Mouse (Mus musculus) regulatory T cell (primary cell): ENCODE results near the gene Arhgap33.

Experiments used
- in situ Hi-C: fragments of 300-600 bp; cut with MboI, MseI; formaldehyde crosslinking; loops from one replicate; pipeline ENCODE4 v1.15.1; 2025; ENCODE audit warnings: high pct_unique_total_duplicates

The Arhgap33 gene

DNA sequence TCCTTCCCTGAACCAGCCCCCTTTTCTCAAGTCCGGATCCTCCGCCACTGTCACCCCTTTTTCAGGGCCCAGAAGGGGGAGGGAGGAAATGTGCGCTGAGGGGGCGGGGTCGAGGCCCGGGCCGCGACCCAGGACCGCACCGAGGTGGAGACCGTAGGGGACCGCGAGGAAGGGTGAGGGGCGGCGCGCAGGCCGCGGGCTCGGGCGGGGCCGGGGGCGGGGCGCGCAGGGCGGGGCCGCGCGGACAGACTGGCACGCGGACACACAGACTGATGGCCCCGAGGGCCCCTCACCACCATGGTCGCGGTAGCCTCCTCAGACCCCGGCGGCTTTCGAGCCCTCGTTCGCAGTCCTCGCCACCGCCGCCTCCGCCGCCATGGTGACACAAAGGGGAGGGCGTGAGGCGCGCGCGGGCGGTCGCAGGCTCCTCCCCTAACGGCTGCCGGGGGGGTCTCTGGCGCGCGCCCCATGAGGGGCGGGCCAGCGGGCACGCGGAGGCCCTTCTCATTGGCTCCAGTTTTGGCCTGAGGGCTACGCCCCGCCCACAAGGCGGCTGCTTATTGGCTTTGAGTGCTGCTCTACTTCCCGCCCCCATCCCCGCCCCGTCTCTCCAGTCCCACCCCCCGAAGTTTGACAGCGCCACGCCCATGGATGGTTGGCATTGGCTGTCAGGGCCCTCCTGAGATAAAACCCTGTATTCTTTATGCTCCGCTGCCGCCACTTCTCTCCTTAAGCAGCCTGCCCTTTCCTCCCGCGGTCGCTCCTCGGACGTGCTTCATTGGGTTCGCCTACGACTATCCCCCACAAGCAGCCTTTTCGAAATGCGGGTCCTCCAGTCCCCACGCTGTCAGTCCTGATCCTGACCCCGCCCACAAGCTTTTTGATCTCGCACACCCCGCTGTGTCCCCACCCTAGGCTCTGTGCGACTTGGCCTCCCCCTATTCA lies at the start of gene Arhgap33:
Arhgap33 (minus strand) TSS at position 428 of the 945 bp plus-strand sequence.
- in situ Hi-C loops = no loop called here

DNA sequence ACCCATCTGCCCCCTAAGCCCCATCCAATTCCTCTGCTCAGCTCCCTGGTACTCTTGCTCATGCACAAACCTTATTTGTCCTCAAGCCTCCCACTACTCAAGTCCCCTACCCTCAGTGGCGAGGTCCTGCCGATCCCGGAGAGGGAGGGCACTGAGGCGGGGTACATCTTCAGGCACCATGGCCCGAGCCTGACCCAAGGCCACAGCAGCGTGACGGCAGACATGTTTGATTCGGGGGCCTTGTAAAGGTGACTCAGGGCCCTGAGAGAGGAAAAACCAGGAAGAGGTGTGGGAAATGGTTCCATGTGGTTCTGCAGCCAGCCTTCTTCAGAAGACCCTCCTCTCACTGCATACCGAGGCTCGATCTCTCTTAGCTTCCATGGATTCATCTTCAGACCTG lies 49.5 kb upstream of the Arhgap33 start:
- in situ Hi-C loops = no loop called here

DNA sequence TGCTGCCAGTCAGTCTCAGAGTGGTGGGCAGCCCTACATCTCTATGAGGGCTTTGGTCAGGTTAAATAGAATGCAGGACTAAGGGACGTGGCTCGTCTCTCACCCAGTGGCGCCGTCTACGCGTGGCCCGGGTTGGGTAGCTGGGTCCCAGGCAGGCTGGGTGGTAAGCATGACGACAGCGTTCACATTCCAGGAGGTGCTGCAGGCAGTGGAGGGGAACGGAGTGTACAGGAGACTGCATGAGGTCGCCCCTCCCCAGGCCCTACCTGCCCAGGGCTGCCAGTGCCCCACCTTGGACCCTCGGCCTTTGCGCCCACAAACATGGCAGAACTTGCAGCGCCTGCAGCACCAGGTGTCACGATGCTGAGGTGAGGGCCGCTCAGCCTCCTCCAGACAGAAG lies 46.7 kb upstream of the Arhgap33 start:
- in situ Hi-C loops = no loop called here

DNA sequence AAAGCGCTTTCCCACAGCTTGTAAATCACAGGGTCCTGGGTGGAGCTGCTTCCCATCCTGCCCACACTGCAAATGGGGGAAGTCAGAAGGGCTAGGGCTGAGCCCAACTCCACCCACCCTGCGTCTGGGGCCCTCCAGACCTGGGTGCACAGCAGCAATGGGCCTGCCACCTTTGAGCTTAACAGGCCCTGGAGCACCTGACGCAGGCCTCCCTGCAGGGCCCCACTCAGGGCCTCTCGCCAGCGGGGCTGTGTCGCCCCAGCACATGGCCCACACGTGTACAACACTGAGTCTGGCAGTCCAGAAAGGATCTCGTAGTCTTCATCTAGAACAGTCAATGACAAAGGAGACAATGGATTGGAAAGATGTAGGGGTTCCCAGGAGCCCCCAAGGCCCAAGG lies 45.1 kb upstream of the Arhgap33 start:
- in situ Hi-C loops = no loop called here

DNA sequence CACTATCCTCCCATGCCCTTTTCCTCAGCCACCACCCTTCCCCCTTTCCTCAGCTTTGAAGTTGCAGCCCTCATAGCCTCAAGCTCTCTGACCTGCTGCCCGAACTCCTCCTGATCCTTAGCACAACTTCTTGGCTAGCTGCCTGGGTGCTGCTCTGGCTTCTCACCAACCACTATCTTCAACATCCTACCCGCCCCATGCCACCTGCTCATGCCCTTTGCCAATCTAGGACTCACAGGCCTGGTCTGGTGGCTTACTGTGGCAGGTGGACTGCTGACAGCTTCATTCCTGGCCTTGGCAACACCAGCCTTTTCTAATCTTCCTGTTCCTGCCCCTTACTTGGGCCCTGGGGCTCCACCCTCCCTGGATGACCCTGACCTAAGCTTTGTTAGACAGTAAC lies 38.1 kb upstream of the Arhgap33 start:
- in situ Hi-C loops = no loop called here

DNA sequence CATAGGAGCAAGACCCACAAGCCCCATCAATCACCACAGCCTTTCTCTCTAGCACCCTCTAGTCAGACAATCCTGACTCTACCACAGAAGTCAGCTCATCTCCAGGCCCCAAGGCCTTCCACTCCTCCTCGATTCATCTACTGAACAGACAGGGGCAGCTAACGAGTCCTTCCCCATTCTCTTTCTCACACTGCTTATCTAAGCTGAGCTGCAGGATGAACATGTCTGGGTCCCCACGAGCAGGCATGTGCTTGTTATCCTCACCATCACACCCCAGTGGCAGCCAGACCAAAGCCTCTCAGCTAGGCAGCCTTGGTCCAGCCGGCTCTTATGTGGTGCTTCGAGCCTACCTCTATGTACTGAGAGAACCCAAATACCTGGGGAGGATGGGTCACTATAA lies 37.5 kb upstream of the Arhgap33 start:
- in situ Hi-C loops = no loop called here

DNA sequence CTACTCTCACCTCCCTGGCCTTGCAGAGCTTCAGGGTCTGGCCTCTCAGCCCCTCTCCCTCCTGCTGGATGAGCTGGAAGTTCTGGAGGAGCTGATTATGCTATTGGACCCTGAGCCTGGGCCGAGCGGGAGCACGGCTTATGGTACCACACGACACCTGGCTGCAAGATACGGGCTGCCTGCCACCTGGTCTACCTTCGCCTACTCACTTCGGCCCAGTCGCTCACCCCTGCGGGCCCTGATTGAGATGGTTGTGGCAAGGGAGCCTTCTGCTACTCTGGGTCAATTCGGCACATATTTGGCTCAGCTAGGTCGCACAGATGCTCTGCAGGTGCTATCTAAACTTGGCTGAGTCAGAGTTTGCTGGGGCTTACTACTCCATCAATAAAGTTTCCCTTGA lies 32.7 kb upstream of the Arhgap33 start:
- in situ Hi-C loops = no loop called here

DNA sequence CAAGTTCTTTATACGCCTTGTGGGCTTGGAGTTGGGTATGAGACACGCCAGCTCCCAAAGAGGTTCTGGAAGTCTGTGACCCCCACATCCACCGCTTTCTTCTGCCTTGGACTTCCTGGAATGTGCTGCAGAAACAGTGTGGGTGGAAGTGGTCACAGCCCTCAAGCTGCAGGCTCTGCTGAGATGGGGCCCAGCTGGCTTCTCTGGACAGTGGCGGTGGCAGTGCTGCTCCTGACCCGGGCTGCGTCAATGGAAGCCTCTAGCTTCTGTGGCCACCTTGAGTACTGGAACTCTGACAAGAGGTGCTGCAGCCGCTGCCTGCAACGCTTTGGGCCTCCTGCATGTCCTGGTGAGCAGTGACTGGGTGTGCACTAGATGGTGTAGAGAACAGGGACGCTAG lies 31.2 kb upstream of the Arhgap33 start:
- in situ Hi-C loops = no loop called here

DNA sequence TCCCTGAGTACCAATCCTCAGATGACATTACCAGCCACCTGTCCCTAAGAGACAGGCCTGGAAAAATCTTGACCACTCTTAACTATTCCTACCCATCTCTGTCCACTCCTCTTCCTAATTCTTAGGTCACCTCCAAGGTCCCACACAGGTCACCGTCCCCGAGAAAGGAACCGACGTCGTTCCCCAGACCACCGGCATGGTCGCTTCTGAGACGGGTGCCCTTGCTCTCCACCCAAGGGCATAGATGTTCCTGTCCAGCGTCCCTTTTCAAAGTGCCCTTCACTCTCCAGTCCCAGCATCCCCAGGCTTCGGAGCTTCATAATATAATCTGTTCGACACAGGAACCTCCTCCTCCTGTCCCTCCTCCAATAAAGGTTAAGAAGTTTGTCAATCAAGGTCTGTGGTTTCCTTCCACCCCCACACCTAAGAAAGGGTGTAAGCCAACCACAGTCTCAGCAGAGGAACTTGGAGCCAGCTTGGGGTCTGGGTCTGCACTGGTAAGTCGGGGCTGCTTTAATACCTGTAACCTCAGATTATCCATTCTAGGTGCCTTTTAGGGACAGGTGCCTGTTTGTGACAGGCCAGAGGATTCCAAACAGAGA lies 30.2 kb upstream of the Arhgap33 start, which contains the start of gene Igflr1:
Igflr1 (plus strand) TSS at position 458 of the 602 bp plus-strand sequence.
- in situ Hi-C loops = no loop called here

DNA sequence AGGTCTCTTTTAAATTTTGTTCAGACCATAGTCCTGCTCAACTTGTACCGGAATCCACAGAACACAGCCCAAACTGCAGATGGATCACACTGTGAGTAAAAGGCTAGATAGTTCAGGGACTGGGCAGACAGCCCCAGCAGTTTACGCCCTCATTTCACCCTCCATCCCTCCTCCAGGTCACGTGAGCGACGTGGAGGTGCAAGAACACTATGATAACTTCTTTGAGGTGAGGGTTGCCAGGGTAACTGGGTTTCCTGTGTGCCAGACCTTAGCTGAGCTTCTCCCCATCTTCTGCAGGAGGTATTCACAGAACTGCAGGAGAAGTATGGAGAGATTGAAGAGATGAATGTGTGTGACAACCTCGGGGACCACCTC lies 29.0 kb upstream of the Arhgap33 start:
- in situ Hi-C loops = no loop called here

DNA sequence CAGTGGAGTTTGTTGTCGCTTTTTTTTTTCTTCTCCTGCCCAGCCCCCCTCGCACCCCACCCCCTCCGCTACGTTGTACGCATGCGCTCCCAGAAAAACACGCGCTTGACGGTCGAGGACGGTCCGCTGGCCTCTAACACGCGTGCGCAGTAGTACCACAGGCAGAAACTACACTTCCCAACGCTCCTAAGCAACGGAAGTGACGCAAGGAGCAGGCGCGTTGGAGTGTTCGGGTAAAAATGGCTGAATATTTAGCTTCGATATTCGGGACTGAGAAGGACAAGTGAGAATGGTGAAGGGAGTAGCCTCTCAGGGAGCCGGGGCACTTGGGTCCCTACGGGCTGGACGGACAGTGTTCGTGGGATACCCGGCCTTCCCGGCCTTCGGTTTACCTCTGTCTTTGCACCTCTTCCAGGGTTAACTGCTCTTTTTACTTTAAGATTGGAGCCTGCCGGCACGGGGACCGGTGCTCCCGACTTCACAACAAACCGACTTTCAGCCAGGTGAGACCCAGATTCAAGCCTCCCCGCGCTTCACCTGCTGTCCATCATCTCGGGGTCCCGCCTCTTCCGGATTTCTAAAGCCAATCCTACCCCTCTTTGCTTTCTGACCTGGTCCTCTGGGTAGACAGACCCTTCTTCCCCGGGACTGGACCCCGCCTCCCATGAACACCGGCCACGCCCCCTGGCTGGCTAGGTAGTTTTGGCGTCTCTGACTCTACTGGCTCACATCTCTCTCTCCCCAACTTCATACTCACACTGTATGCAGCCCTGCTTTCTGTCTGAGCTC lies 28.5 kb upstream of the Arhgap33 start, which contains the start of the genes U2af1l4, Gm49396 and Psenen:
U2af1l4 (plus strand) TSS at position 185 of the 789 bp plus-strand sequence.
Gm49396 (plus strand) TSS at position 228 of the 789 bp plus-strand sequence.
Psenen (minus strand) TSS at position 511 of the 789 bp plus-strand sequence.
- in situ Hi-C loops = no loop called here

DNA sequence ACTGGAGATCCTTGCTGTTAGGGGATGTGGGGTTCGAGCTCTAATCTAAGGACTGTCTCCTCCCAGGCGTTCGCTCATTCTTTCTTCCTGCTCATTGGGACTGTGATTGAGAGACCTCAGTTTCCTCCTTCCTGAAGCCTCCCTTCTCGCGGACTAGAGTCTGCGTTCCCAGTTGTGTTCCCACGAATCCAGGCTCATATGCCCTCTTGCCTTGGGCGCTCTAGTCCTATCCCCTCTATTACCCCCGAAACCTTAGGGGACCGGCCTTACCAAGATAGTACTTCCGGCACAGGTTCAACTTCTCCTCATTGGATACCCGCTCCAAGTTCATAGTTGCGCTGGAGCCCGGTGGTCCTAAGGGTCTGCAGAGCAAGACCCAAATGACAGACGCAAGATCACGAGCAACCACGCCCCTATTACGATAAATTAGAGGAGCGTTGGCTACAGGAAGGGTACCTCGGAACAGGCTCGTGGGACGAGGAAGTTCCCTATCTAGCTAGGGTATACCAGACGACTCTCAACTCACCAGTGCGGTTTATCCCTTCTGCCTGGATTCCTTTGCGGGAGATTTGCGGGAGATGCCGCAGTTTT lies 27.8 kb upstream of the Arhgap33 start:
- in situ Hi-C loops = no loop called here

DNA sequence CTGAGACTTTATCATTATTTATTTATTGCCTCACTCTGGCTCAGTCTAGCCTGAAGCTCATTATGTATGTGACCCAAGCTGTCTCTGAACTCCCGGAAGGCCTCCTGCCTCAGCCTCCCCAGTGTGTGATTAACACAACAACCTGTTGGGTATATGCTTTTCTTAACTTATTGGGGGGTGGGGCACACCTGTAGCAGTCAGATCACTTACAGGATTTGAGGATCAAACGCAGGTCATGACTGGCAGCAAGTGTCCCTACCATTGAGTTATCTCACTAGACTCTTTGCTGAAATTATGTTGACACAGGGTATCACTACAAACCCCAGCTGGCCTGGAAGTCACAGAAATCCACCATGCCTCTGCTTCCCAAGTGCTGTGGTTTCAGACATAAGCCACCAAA lies 25.4 kb upstream of the Arhgap33 start:
- in situ Hi-C loops = no loop called here

DNA sequence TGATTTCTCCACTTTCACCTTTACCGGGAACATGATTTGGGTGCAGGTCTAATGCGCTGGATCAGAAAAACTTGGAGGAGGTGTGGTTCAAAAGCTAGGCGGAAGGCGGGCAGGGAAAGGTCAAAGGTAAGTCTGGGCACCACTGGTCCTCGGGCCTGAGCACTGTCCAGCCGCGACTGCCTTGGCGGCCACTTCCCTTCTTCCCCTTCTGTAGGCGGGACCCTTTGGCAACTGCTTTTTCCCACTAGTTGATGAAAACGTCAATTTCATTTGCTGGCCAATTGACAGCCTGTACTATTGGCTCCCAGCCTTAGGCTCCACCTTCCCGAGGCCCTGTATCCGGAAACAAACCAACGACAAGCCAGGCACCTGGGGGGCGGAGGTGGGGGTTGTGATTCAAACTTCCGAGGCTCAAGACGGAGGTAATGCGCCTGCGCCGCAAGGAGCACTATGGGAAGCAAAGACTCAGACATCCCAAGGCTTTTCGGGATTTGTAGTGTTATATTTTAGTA lies 24.6 kb upstream of the Arhgap33 start, which contains the start of gene Lin37:
Lin37 (minus strand) TSS at position 396 of the 512 bp plus-strand sequence.
- in situ Hi-C loops = no loop called here

DNA sequence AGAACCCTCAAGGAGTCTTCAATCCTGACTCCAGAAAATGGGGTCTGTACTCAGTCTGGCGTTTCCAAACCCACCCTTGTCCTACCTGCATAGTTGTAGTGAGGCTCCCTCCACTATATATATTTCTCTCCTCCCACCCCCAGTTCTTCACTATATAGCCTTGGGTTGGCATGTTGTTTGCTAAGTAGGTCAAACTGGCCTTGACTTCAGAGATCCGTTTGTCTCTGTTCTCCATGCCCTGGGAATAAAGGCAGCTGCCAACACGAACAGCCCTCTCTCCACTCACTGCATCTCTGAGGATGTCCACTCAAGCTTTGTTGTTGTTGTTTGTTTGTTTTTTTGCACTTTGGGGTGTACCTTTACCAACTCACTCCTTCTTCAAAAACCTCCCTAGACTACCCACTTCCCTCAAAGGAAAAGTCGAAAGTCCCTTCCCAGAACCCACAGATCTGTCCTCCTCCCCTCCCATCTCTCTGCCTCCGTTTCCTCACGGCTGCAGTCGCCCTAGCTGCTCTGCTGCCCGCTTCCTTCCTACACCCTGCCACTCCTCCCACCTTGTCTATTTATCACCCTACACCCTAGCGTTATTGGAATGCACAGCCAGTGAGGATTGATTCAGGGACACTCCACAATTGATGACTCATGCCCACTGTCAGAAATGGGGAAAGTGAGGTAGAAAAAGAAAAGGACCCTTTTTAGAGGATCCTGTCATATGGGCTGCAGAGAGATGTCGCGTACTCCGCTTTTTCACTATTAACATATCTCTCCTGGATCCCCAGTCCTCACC lies 24.0 kb upstream of the Arhgap33 start:
- in situ Hi-C loops = no loop called here

DNA sequence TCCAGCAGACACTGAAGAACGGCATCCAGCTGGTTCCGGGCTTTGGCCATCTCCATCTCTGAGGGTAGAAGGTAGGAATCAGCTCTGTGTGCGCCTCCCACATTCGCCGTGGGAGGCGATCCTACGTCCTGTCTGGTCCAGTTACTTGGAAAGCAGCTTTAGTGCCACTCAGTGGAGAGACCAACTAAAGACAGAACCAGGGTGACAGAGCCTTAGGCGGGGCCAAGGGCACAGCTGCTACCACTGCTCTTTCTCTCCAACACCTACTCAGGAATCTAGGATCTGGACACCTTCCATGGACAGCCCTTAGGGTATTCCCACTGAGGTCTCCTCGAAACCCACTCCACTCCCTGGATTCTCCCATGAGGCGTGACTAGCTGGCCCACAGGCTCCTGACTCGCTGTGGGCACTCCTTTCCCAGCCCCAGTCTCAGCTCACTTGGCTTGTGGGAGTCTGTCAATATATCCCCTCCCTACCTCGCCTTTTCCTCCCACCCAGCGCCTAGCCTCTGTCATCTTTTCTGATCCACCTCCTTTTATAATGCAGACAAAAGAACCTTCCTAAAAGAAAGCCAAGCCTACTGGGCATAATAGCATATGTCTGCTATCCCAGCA lies 23.1 kb upstream of the Arhgap33 start:
- in situ Hi-C loops = no loop called here

DNA sequence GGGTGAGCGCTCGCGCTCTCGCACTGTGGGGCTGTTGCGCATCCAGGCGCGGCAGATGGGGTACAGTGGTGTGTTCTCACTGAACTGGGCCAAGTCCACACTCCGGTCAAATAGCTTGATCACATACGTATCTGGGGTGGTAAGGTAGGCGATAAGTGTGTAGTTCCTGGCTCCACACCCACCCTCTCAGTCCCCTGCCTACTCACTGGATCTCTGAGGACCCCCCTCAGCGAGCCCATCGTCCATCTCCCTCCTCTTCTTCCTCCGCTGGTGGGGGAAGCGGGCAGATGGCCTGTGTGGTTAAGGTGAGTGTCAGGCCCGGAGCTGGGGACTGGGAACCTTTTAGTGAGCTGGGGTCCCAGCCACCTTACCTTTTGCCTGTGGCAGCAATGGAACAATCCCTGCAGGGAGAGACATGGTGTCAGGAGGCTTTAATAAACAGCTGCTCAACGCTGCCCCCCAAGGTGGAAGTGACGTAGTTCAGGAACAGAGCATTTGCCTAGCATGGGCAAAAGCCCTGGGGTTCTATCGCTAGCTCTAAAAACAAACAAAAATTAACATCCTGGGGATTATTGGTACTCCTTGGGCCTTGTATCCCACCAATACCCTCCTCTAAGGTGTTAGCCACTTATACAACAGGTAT lies 22.2 kb upstream of the Arhgap33 start:
- in situ Hi-C loops = no loop called here

DNA sequence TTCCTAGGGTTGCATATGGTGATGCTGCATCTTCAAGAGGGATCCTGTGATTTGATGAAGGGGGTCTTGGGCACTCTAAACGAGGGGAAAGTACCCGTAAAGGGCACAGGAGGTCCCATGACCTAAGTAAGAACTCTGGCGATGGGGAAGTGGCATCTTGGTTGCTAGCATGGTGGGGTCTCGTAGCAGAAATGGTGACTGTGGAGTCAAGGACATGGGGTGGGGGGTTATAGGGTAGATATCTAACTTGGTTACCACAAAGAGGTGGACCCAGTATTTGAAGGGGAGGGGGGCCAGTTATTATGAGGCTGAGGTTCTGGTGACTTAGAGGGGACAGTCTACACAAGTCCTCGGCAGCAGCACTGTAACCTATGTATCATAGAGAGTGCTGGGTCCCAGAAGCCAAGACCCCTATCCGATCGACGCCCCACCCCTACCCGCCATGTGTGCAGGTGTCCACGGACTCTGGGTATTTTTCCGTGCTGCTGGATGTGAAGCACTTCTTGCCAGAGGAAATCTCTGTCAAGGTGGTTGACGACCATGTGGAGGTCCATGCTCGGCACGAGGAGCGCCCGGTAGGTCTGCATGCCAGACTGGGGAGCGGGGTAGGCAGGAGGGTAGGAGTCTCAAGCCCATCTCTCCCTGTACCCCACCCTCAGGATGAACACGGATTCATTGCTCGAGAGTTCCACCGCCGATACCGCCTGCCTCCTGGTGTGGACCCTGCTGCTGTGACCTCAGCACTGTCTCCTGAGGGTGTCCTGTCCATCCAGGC lies 19.1 kb upstream of the Arhgap33 start:
- in situ Hi-C loops = no loop called here
